Mouse (Mus musculus) adrenal gland, adult 8-10 months (tissue): Measurements from ENCODE around the gene Erbb2. TPM values are rescaled to one million over a fixed set of nuclear protein-coding genes. Genes with fewer than 3 reads are reported as not detected.

Experiments used
- DNase-seq: peaks from one replicate; pipeline ENCODE4 v3.0.0; 2022
- total RNA-seq, 4 experiments: library from RNA; stranded (reverse); gene quantifications; 2 replicates each; pipeline ENCODE4 v1.2.4; 2022

The Erbb2 gene
- total RNA-seq, 4 experiments from 2014 or later = 4.4 to 6.6 (median 5.1) TPM

DNA sequence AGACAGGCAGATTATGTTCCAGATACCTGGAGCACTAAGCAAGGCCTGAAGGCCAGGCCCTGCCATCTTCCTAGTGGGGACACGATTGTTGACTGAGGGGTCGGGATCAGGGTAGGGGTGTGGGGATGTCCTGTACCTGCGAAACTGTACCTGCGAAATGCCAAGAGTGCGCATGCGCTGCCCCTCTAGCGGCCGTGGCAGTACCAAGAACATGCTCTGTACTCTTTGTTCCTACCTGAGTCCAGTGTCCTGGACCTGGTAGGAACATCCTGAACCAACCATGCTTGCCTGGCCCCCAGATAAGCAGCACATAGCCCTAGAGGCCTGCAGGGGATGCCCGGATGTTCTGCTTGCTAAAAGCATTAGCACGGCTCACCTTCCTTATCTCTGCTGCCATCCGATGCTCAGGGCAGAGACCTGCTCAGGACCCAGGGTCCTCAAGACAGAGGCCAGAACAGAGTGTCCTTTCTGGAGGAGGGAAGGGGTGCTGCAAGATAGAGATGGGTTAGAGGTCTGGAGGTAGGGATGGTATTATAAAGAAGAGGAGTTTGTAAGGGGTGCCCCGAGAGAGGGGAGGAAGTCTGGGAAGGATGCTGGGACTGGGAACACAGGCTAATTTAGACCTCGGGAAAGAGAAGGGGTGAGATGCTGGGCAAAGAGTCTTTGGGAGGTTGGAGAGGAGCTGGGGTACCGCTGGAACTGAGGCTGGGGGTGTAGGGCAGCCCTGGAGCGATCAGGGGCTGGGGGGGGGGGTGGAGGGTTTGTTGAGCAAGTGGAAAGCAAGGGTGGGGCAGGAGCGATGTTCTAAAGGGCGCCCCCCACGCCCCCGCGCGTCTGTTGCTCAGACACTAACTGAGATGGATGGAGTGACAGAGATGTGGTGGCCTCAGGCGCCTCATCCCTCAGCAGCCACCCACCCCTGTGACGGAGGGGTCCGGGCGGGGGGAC is 26.4 kb upstream of the Erbb2 start, which contains the start of gene Pnmt:
Gene Pnmt, plus strand, starts transcription at position 813 of the 948 bp plus-strand sequence.
- no peak for DNase-seq

DNA sequence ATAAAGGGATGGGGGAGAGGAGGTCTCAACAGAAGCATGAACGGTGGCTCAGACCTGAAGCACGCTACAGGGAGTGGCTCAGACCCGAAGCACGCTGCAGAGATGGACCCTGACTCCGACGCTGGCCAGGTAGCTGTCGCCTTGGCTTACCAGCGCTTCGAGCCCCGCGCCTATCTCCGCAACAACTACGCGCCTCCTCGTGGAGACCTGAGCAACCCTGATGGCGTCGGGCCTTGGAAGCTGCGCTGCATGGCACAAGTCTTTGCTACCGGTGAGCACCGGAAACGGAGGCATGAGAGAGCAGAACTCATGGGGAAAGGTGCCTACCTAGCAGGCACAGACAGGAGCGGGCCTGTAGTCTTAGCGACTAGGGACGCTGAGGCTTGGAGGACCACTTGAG is 25.7 kb upstream of the Erbb2 start:
- DNase-seq = no peak

DNA sequence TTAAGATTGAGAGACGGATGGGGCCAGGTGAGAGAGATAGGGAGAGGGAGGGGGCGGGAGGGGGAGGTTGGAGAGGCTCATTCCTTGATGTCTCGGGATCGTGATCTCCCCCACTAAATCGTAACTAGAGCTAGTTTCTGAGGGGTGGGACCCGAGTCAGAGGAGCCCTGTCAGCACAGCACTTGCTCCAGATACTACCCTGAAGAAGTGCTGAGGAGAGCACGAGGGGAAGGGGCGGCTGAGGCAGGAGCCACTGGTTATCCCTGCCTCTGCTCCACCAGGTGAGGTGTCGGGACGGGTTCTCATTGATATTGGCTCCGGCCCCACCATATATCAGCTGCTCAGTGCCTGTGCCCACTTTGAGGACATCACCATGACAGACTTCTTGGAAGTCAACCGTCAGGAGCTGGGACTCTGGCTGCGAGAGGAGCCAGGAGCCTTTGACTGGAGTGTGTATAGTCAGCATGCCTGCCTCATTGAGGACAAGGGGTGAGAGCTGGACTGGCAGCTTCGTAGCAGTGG is 25.2 kb upstream of the Erbb2 start:
- DNase-seq = no peak

DNA sequence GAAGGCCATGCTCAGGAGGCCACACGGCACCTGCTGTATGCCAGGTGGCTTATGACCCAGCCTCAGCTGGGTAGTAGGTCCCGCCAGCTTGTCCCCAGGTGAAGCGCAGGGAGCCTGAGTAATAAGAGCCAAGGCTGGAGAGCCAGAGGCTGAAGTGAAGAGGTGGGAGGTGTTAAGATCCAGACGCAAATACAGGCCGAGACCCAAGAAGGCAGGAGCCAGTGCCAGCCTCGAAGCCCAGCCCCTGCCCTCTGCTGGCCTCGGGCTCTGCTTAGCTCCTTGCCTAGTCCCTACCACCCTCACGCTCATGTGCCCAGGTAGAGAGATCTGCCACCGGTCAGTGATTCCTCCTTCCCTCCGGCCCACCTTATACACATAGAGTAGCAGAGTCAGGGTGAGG is 24.0 kb upstream of the Erbb2 start:
- no peak for DNase-seq

DNA sequence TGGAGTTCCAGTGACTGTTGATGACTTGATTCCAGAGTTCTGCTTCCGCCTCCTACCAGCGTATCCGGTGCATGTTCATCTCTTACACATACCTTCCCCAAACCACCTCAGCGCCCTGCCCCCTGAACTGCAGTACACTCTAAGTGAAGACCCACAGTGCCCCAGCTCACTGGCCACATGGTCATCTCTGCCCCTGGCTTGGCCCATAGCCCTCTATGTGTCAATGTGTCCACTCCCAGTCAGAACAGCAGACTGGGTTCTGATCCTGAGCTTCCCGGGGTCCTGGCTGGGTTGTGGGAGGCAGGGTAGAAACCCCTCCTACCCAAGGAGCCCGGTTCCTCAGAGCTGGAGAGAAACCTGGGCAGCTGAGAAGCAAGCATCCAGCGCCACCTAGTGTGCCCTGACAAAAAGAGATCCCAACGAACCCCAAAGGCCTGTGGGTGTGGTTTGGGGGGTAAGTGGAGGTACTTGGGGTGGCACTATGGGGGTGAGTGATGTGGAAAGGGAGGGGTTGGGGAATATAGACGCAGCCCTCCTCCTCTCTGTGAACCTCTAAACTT is 23.0 kb upstream of the Erbb2 start:
- no peak for DNase-seq

DNA sequence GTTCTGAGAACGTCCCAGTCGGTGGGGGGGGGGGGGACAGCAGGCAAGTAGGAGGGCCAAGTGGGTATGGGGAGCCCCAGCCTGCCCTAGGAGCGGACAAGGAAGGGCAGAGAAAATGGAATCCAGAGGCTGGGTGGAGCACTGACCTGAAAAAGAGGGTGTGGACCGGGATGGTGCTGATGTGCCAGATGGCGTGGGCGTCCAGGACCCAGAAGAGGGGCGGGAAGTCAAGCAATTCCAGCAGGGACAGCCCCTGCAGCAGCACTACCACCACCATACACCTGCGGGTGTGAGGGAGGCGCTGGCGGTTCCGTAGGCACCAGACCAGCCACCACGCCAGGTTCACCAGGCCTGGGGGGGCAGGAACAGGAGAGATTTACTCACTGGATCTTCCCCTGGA is 22.1 kb upstream of the Erbb2 start:
- DNase-seq = no peak

DNA sequence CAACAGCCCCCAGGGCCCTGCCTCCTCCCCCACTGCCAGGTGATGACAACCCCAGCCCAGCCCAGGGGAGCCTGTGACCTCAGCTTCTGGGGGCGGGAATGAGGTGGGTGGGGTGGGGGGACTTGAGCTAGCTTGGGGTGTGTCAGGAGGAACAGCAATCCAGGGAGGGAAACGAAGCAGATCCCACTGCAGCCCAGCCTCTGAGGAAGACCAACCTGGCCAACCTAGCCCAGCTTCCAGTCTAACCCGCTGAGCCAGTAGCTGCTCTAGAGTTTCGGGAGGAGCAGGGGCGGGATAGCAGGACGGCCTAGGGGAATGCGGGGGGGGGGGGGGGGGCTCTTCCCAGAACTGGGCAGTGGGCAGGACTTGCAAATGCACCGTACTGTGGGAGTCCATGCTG is 20.2 kb upstream of the Erbb2 start:
- DNase-seq = no peak

DNA sequence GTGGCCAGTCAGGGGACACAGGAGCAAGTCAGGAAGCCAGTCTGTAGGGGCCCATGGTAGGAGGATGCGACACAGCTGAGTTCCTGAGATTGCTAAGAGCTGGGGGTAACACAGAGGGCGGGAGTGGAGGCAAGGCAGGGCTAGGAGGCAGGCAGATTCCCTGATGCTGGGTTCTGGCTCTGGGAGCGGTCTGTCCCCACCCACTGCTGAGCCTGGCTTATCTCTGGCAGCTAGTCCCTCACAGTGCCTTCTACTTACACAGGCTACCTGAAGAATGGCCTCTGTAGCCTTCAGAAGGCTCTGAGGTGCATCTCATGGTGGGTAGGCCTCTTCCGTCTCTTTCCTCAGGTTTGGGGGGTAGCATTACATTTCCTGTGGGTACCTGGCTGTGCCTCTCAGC is 19.6 kb upstream of the Erbb2 start:
- no peak for DNase-seq

DNA sequence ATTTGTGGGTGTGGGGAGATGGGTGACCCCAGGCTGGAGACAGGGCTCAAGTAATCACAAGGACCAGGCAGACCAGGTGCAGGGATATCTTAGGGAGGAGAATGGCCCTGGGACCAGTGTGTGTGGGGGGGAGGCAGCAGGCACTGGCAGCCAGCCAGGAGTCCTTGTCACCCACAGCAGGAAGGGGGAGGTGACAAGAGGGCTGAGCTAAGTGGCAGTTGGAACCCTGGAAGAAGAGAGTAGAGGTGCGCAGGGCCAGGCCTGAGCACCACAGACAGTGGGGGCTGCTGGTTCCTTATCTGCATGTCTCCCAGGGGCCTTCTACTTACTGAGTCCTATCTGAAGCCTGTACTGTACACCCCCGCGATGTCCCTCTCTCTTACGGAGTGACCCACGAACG is 19.0 kb upstream of the Erbb2 start:
- DNase-seq = no peak

DNA sequence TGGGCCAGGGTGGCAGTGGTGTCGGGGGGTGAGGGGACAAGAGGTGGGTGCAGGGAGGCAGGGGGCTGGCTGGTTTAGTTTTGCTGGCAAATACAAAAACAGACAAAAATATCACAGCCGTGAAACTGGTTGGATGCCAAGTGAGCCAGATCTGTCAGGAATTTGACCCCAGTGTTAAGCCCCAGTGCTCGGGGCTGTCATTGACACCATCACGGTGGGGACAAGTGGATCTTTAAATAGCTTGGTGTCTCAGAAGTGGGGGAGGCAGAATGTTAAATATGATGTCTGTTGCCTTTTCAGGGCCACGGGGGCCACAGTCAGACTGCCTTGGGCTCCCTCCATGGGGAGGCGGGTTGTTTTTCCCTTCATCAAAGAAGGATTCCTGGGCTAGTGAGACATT is 18.0 kb upstream of the Erbb2 start:
- no peak for DNase-seq

DNA sequence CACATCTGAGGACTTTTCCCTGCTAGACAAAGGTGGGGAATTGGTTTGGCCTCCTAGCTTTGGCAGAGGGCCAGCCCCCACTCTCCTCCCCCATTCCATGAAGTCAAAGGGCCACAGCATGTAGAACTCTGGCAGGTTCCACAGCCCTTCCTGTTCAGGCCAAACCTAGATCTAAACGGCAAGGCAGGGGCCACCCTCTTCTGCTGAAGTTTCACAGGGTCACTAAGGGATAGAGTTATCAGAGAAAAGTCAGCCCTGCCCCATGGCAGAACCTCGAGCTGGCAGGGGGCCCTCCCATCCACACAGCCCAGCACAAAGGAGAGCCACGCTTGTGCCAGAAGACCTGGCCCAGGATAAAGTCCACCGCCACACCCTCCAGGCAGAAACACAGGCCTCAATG is 17.2 kb upstream of the Erbb2 start:
- DNase-seq = no peak

DNA sequence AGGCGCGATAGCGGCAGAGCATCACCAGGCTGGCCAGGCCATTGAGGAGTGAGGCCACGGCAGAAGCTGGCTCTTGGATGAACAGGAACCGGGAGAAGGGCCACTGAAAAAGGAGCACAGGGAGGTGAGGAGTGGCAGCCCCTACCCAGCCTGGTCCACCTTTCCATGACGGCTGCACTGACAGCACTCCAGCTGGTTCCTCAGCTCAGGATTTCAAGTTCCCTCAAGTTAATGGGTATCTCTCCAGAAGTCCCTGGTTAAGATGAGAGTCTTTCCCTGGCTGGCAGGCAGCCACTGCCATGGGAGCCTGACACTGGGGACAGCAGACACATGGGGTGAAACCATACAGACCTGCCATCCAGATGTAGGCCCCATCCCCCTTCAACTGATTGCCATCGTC is 14.3 kb upstream of the Erbb2 start:
- no peak for DNase-seq

DNA sequence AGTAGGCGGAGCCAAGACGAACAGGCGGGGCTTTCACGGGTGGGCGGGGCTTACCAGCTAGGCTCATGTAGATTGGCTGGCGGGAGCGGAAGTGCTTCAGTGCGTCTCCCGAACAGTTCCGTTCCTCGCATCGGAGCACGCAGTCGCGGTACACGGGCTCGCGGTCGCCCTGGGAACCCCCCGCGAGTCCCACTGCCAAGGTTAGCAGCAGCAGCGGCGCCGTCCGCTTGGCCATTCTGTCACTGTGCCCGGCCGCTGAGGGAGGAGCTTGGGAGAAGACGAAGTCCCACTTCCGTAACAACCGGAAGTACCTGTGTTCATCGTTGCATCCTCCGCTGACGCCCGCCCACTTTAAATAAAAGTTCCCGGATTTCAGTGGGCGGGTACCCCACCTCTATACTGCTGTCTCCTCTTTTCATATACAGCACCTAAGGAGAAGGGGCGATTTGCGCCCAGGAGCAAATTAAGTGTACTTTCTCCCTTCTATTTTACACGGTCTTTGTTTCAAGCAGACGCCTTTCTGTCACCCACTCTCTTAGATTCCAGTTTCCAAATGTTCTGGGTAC is 12.0 kb upstream of the Erbb2 start, which contains the start of gene Pgap3:
Gene Pgap3, minus strand, starts transcription at position 330 of the 566 bp plus-strand sequence.
- peak; percentile 84 for DNase-seq

DNA sequence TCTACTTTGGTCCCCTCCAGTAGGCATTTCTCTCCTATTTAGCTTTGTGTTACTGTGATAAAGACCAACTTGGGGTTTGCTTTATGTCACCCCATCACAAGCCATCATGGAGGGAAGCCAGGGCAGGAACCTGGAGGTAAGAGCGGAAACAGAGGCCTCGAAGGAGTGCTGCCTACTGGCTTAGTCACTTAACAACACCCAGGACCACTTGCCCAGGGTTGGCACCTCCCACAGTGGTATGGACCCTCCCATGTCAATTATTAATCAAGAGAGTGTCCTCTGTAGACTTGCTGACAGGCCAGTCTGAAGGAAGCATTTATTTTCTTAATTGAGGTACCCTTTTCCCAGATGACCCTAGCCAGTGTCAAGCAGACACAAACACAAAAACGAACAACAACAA is 11.5 kb upstream of the Erbb2 start:
- no peak for DNase-seq

DNA sequence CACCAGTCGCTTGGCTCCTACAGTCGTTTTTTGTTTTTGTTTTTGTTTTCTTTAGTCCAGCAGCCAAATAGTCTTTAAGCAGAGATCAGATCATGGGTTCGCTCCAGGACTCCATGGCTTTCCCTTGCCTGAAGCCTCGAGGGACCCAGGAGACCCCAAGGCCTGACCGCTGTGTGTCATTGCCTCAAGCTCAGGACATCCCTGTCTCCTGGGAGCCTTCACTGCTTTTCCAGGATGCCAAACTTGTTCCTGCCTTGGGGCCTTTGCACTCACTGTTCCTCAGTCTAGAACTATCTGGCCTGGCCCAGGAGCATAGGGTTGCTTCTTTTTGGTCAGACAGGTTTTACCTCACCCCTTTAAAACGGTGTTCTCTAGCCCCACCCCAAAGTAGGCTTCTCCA is 5.6 kb upstream of the Erbb2 start:
- no peak for DNase-seq

DNA sequence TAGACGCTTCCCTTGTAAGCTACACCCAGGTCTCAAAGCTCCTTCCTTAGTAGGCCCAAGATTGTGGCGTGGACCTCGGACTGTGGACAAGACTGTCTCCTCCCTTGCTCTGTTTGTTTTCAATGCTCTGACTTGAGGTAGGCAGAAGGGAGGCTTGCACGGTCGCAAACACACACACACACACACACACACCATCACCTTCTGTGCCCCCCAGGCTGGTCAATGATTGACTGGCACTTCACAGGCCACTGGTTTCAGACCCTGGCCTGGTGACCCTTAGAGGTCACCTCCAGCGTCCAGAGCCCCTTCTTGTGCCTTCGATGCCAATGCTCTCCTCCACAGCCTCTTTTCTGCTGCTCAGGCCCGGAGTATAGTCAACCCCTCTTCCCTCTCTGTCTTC is 3.4 kb upstream of the Erbb2 start:
- no peak for DNase-seq

DNA sequence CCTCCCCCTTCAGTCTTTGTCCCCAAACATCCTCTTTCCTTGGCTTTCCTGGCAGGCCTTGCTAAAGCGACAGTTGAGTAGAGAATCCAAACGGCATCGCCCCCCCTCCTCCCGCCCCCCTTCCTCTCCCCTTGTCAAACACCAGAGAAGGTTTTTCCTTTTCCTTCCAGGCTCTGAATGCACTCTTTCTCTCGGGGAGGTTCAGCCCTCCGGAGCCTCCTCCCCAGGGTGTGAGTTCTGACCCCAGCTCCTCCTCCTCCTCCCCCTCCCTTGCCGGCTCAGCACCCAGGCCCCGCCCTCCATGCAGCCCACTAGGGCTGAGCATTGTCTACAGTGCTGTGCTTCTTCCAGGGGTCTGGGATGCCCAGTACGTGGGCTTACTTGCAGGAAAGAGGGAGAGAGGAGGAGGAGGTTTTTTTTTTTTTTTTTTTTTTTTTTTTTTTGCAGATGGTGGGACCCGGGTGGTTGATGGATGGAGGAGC is 2.9 kb upstream of the Erbb2 start:
- no peak for DNase-seq

DNA sequence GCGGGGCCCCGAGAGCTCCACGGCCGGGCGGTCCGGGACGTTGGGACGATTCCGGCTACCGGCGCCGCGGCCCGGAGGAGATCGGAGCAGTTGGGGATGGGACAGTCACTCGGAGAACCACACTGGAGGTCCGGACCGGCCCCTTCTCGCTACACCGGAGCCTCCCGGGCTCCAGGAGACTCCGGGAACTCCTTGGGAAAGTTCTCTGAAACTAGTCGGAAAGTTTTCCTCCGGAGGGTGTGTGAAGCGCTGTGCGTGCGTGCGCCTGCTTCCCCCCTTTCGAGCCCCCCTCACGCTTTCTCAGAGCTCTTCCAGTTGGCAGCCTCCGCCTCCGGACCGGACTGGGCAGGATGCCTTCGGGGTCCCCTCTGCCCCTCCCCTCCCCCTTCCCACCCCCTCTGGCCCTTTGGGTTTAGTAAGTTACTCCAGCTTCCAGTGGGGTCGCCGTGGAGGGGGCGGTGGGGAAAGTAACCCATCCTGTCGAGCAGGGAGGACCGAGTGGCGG is 579 bp downstream of the Erbb2 start:
- no peak for DNase-seq

DNA sequence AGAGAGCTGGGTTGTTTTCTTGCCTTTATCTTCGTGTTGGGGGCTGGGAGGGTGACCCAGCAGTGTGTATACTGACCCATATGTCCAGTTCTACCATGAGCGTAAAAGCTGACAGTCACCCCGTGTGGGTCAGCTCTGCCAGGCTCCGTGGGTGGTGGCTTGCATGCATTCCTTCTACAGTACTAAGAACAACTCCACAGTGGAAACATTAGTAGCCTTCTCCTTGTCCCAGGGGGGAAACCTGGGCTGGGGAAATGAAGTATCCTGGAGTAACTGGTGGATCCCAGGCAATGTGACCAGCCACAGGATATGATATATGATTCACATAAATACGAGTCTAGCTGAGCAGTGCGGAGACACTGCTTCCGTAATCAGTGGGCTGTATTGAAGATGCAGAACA is 1.5 kb downstream of the Erbb2 start:
- DNase-seq = no peak

DNA sequence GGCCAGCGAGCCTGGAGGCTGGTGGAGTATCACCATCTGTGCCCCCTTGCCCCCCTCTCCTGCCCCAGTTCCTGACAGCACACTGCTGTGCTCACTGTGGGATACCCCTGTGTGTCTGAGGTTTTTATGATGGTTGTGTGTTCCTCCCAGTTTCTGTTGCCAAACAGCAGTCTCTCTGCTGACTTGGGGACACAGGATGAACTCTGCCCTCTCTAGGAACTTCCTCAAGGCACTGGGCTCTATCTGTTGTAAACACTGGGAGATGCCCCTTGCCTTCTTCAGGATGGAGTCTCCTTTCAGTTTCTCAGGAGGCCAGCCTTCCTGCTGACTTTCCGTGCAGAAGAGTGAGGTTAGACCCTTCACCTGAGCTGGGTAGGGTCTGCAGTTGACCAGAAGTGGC is 1.9 kb downstream of the Erbb2 start:
- no peak for DNase-seq

DNA sequence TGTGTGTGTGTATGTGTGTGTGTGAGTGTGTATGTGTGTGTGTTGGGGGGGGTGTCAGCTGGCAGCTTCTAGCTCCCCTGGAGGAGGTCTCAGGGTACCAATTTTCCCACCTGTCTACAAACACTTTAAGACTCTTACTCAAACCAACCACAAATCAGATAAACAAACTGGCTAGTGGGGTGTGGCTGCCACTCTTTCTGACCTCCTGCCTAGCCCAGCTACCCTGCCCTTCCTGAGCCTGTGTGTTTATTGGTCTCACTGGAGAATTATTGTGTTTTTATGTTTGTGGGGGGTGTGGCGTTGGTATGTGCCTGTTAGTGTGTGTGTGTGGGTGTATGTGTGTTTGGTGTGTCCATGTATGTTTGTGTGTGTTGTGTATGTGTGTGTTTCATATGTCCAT is 4.8 kb downstream of the Erbb2 start:
- DNase-seq = no peak

DNA sequence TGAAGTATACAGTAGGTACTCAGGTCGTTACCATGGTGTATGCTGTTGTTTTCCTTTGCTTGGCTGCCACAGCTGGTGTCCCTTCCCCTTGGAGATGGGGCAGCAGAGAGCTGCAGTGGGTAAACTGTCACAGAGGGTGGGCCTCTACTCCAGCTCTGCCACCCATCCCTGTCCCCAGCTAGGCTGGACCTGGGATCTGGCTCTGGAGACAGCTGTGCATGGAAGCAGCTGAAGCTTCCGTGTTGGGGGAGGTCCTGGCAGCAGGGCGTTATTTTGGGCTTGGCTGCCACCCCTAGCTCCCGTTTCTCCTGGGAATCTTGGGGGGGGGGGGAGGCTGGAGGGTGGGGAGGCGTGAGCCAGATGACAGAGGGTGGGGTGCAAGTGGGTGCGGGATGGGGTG is 6.0 kb downstream of the Erbb2 start:
- DNase-seq = no peak

DNA sequence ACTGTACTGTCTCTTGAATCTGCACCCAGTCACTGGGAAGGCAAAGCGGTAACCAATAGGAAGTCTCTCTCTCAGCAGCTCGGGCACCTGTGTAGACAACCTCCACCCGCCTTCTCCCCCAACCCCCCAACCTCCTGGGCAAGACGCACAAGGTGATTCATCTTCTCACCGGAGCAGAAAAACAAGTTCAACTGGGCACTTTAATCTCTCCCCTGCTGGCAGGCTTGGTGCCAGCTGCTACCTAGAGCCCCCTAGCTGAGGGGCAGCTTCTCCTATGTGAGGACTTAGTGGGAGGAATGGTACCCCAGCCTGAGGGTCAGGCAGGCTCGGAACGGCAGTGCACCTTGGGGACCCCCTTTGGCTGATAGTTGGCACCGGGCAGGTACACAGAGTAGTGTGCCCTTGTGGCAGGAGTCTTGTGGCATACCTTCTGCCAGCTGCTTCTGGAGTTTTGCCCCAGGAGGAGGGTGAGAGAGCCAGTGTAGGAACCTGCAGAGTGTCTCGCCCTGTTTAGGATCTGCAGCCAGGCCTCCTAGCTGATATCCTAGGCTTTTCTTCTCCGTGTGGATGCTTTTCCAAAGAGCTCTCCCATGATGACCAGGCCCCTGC is 6.8 kb downstream of the Erbb2 start:
- DNase-seq = no peak
